Mouse (Mus musculus): ENCODE measurements around the gene Disp1. TPM values are rescaled to one million over a fixed set of nuclear protein-coding genes. Genes with fewer than 3 reads are reported as not detected.

The Disp1 gene
- total and polyA plus RNA-seq, 3 experiments = 3.4 to 11.3 (median 5.9) TPM

DNA sequence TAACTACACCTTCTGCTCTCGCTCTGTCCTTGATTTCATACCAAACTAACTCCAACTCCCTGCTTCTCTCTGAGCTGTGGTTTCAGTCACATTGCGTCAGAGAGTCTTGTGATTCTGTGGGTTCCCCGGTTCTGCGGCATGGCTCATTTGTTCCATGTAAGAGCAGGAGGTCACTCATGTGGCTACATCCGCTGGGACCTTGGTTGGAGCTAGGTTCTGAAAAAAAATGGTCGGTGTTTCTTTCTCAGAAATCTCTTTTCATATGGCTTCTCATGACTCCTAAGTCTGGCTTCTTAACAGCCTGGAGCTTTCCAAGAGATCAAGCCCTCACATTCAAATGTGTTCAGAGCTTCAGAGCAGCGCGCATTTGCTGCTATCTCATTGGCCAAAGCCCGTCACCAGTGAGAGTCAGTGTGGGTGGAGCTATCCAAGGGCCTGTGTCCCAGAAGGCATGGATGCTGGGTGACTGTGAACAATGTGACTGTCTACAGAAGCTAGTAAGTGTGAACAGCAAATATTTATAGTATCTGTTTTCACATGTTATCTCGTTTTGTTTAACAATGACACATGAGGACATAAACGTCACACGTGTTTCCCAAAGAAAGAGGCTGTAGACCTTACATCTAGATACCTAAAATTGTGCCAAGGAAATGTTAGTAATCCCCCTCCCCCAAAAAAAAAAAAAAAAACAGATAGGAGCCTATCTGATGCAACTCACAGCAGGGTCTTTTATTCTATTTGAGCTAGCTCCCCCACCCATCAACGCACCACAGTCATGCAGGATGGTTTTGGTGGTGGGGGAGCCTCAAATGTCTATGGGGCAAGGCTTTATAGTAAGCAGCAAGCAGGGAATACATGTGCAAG is 43.1 kb upstream of the Disp1 start (continued):
- TF ChIP-seq UBTF (IDR thresholded peaks at IDR 0.05; ENCODE audit: low read depth, low read length) (no peak), MYC (IDR thresholded peaks at IDR 0.05; ENCODE audit: low read depth, low read length) (peak; percentile 89), IRF4 (IDR thresholded peaks at IDR 0.05; ENCODE audit: low read depth, low read length) (peak; percentile 71), ELF1 (IDR thresholded peaks at IDR 0.05; ENCODE audit: low read depth, low read length) (peak; percentile 40; the same call in 1 of the 2 replicates), ZNF384 (IDR thresholded peaks at IDR 0.05; ENCODE audit: low read depth, low read length) (peak; percentile 69), NRF1 (IDR thresholded peaks at IDR 0.05; ENCODE audit: low read depth, low read length) (no peak), TCF12 (IDR thresholded peaks at IDR 0.05; ENCODE audit: low read depth, low read length) (peak; percentile 87; the same call in 1 of the 2 replicates), MAFK (IDR thresholded peaks at IDR 0.05; ENCODE audit: insufficient replicate concordance, low read length) (no peak), HCFC1 (IDR thresholded peaks at IDR 0.05; ENCODE audit: low read depth, low read length) (peak; percentile 50), MXI1 (IDR thresholded peaks at IDR 0.05; ENCODE audit: low read depth, low read length) (peak; percentile 46), TBP (conservative IDR thresholded peaks at IDR 0.05; ENCODE audit: low read depth, low read length) (peak; percentile 87; the same call in 1 of the 2 replicates), SIN3A (IDR thresholded peaks at IDR 0.05; ENCODE audit: low read length) (peak; percentile 71), CTCF (conservative IDR thresholded peaks at IDR 0.05 in 1 of 2, IDR thresholded peaks at IDR 0.05 in 1 of 2; ENCODE audit: low read depth in 2 of 2, low read length in 2 of 2) (no peak), ZMIZ1 (IDR thresholded peaks at IDR 0.05; ENCODE audit: low read depth, low read length) (no peak; the same call in 1 of the 2 replicates), MAZ (IDR thresholded peaks at IDR 0.05; ENCODE audit: low read depth, low read length) (peak; percentile 59; the same call in 1 of the 2 replicates), ZKSCAN1 (IDR thresholded peaks at IDR 0.05; ENCODE audit: borderline replicate concordance, low read depth, low read length) (no peak), EP300 (IDR thresholded peaks at IDR 0.05; ENCODE audit: low read length) (peak; percentile 95), BHLHE40 (IDR thresholded peaks at IDR 0.05; ENCODE audit: low read depth, low read length) (peak; percentile 96), POLR2A (IDR thresholded peaks at IDR 0.05; ENCODE audit: low read depth, low read length) (peak; percentile 75)

DNA sequence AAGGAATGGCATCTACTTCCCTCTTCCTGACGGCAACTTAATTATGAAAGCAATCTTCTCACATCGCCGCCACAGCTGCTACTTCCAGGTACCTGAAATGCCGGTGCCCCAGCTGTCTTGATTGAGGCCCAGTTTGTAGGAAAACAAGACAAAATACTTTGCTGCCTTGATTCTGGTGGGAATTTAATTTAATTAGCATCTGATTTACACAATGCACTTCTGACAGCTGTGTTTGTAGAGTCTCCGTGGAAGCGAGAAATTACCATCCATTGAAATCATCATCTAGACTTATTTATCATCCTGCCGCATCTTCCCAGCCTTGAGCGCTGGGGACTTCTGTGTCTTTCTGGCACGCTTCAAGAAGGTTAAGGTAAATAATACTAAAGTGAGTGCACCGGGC is 31.3 kb upstream of the Disp1 start:
- no peak for DNase-seq (ENCODE audit: extremely low read depth)
- Histone ChIP-seq H3K27me3 (replicated peaks) (no peaks in the 10 kb centered on the region), H3K4me2 (ENCODE audit: insufficient read depth, low read depth, poor library complexity, severe bottlenecking) (no peak overlapping the region), H3K4me3 (replicated peaks in 1 of 3; ENCODE audit: low read depth in 2 of 3, low read length in 2 of 3, poor library complexity in 1 of 3) (no peak overlapping the region), H3K36me3 (replicated peaks in 1 of 2; ENCODE audit: control insufficient read depth in 1 of 2, insufficient read depth in 1 of 2, low read length in 1 of 2) (no peaks in the 10 kb centered on the region), H3K4me1 (ENCODE audit: control insufficient read depth in 1 of 2, insufficient read depth in 2 of 2) (0 out of 4 replicates have a peak, but pooled peaks cover 0 to 2% of the 10 kb centered on the region in 2 experiments), H3K27ac (ENCODE audit: insufficient read depth, low read depth) (no peak overlapping the region), H3K9ac (ENCODE audit: insufficient read depth, low read depth) (no peak overlapping the region), H3K79me2 (replicated peaks; ENCODE audit: control insufficient read depth, extremely low read depth, insufficient read depth, poor library complexity, severe bottlenecking) (no peaks in the 10 kb centered on the region), H3K9me3 (replicated peaks; ENCODE audit: low read length) (no peaks in the 10 kb centered on the region)
- in situ Hi-C loops (cut with MboI; ENCODE audit: low pct_ligation_motif_present, low pct_unique_long_range_greater_than_20kb, low sequenced_read_pairs) (loop anchor here (25.0 kb wide), 1 partner anchor 690 kb away; the partner anchor contains the start of gene Capn8), dilution Hi-C loops (cut with MboI; ENCODE audit: extremely low pct_ligation_motif_present, extremely low pct_unique_long_range_greater_than_20kb, low sequenced_read_pairs) (no loop called here)
- TF ChIP-seq NELFE (IDR thresholded peaks at IDR 0.05; ENCODE audit: low read depth, low read length) (no peak), EP300 (IDR thresholded peaks at IDR 0.05; ENCODE audit: low read length) (no peak), USF1 (IDR thresholded peaks at IDR 0.05; ENCODE audit: low read depth, low read length) (no peak), JUN (IDR thresholded peaks at IDR 0.05; ENCODE audit: insufficient read depth, low read depth, low read length) (no peak), USF2 (conservative IDR thresholded peaks at IDR 0.05; ENCODE audit: low read depth, low read length) (no peak)
